Mouse (Mus musculus) cerebellum, postnatal 36 days (tissue): ENCODE results near the gene Slc11a1.
"Not testable (repeated sequence)": the region's sequence is repeated elsewhere in the genome, so short reads cannot be mapped to it uniquely, and the experiment has no call there.

Experiments
- DNase-seq, 2 experiments: peaks; one replicate each; pipeline ENCODE4 v3.0.0; 2021 to 2022; ENCODE audit warnings: mixed read lengths in 2 of 2

The Slc11a1 gene

GRCm38 (mm10) chr1:74388398-74388920 lies 13.5 kb downstream of the Slc11a1 start:
- no peak for DNase-seq

DNA sequence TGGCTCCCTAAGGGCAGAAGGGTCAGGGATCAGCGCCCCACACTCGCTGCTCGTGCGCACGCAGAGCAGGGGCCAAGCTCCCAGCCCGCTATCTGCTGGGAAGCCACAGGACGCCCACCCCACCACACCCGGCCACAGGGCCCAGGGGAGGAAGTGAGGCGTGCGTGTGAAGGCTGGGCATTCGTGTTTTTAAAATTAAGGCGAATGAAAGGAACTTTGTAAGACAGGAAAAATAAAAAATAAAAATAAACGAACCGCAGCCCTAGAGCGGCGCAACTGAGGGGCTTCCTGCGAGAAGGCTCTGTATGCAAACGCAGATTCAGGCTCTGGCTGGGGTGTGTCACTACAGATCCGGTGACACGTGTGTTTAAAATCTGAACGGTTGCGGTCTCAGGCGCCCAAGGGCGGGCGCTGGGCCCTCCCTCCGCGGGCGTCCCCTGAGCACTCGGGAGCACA lies 14.9 kb downstream of the Slc11a1 start:
- no peak for DNase-seq

DNA sequence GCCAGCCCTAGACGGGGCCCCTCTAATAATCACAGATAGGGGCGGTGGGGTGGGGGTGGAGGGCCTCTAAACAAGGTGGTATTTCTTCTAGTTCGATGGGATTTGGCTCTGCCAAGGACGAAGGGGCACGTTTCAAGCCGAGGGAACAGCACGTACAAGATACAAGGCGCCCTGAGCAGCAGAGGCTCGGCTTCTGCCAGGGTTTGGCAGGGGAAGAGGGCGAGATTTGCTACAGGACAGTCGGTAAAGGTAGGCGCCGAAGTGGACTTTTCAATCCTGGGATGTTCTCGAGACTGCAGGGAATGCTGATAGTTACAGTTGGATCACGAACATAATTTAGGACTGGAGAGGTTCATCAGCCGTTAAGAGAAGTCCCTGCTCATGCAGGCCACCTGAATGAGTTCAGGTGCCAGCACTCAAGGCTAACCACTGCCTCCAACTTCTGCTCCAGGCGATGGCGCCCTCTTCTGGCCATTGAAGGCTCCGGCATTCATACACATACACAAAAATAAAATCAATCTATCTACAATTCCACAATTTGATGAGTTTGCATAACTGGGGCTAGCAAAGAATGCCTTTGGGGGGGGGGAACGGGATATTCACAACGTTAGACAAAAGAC lies 15.4 kb downstream of the Slc11a1 start:
- DNase-seq: peak; percentile 57 to 63

DNA sequence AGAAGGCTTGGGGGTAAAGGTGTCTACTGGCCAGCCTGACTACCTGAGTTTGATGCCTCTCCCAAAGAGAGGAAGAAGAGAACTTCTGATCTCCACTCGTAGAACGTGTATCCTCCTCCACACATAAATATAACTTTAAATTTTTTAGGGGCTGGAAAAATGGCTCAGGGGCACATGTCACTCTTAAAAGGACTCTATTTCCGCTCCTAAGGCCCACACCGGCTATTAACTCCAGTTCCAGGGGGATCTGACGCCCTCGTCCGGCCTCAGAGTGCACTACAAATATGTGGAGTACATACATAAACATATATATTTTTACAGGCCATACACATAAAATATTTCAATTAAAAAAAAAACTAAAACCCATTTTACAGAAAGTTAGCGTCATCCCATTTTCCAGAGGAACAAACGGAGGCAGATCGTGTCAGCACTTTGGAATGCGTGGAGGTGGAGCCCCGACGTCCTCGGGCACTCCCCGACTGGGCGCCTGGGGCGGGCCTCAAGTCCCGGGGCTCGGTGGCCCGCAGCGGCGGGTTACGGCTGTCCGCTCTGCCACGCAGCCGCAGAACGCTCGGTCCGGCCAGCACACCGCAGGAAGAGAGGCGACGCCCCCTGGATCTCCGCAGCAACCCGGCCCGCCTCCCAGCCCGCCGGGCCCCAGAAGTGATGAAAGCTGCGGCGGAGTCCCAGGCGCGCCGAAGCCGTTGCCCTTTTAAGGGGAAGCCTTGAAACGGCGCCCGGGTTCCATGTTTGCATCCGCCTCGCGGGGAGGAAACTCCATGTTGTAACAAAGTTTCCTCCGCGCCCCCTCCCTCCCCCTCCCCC lies 16.1 kb downstream of the Slc11a1 start, which contains the start of gene Ctdsp1:
Gene Ctdsp1, plus strand, starts transcription at position 586 of the 825 bp plus-strand sequence.
- DNase-seq: peak; percentile 97 to 98

GRCm38 (mm10) chr1:74391844-74392441 lies 16.9 kb downstream of the Slc11a1 start:
- peak; percentile 55 to 64 for DNase-seq

DNA sequence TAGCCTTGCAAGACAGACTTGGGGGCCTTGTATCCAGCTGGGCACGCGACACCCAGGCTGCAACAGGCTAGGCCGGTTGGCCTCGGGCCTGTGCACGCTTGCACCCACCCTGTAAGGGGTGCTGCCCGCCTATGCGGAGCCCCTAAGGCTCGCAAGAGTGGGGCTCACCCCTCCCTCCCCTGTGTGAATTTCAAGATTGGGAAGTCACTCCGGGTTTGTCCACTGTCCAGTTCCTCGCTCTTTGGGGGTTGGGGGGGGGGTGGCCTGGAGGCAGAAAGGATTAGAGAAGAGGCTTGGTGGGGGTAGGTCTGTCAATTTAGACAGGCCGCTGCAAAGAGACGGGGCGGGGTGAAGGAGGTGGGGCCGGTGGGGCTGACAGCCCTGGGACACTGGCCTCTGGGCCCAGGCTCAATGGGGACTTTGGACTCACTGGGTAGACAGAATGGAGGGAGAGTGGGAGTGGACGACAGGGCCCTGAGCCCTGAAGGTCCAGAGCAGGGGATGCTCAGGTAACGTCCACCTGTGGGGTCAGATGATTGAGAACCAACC lies 17.5 kb downstream of the Slc11a1 start:
- DNase-seq: no peak

GRCm38 (mm10) chr1:74393010-74393409 lies 18.0 kb downstream of the Slc11a1 start:
- peak in 1 of 2 experiments; percentile 22 for DNase-seq

GRCm38 (mm10) chr1:74393697-74394096 lies 18.7 kb downstream of the Slc11a1 start:
- DNase-seq: no peak

- DNase-seq: no peak
These were observed 19.3 kb downstream of the Slc11a1 start for GRCm38 (mm10) chr1:74394311-74394710.

DNA sequence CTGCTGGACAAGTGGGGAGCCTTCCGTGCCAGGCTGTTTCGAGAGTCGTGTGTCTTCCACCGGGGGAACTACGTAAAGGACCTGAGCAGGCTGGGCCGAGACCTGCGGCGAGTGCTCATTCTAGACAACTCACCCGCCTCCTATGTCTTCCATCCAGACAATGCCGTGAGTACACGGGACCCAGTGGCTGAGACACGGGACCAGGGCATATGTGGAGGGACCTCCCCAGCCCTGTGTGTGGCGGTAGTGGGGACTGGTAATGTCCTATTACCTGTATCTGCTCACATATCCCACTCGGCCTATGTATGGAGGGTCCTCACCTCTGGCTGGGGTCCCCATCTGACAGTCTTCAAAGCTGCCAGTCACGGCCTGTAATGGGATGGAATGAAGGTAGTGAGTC lies 19.9 kb downstream of the Slc11a1 start:
- DNase-seq: no peak

DNA sequence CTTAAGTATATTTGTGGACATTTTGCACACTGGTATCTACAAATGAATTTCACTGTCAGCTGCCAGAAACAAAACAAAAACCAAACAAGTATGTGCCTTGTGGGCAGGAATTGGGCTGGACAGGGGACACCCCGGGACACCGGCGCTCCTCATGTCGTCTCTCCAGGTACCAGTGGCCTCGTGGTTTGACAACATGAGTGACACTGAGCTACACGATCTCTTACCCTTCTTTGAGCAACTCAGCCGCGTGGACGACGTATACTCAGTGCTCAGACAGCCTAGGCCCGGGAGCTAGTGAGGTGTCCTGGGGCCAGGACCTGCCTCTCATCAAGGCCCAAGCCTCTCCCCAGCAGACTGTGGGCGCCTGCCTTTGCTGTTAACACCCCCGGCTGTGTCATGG lies 20.3 kb downstream of the Slc11a1 start:
- DNase-seq: no peak

GRCm38 (mm10) chr1:74396456-74397222 lies 21.6 kb downstream of the Slc11a1 start:
- DNase-seq: not testable (repeated sequence)

- peak; percentile 93 to 97 for DNase-seq
These were observed 22.4 kb downstream of the Slc11a1 start for GRCm38 (mm10) chr1:74397268-74397918.

DNA sequence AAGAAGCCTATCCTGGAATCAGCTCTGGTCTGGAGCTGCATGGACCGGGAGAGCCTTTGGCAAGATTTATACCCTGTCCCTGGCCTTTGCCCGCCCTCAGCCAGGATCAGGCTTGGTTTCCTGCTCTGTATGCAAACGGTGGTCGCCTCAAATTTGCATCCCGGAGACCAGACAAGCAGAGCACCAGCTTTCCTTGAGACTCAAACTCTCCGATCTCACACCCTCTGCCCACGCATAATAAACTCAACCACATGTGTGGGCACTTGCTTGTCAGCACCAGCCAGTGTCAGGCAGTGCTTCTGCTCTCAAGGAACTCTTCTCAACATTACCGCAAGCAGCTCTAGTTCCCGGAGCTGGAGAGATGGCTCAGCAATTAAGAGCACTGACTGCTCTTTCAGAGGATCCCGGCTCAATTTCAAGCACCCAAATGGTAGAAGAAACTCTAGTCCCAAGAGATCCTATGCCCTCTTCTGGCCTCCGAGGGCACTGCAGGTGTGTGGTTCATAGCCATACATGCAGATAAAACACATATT lies 23.0 kb downstream of the Slc11a1 start:
- DNase-seq: peak; percentile 75 to 78

GRCm38 (mm10) chr1:74400531-74400930 lies 25.5 kb downstream of the Slc11a1 start:
- DNase-seq: no peak

DNA sequence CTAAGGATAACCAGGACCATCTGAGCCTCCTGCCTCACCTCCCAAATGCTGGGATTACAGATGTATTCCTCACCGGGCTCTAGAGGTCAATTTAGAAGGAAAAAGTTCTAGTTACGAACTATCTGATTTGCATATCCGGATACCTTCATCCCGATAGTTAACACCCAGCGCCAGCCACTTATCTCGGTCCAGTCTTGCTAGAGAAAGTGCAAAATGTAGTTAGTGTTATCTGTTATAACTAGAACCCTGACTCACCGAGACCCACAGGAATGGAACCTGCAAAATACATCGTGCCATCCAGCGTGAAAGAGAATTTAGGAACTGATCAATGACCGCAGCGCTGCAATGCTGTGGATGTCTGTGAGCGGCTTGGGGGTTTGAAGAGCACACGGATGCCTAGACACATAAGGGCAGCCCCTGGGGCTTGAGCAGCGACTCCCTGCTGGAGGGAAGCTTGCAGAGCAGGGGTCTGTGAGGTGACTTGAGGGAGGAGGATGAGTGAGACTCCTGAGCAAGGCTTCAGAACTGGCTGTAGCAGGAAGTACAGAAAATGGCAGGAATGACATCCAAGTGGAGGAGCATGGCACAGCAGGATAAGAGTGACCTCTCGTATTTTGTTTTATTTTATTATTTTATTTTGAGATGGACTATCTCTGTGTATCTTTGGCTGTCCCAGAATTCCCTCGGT lies 26.2 kb downstream of the Slc11a1 start:
- DNase-seq: no peak

GRCm38 (mm10) chr1:74404206-74404605 lies 29.2 kb downstream of the Slc11a1 start:
- no peak for DNase-seq

DNA sequence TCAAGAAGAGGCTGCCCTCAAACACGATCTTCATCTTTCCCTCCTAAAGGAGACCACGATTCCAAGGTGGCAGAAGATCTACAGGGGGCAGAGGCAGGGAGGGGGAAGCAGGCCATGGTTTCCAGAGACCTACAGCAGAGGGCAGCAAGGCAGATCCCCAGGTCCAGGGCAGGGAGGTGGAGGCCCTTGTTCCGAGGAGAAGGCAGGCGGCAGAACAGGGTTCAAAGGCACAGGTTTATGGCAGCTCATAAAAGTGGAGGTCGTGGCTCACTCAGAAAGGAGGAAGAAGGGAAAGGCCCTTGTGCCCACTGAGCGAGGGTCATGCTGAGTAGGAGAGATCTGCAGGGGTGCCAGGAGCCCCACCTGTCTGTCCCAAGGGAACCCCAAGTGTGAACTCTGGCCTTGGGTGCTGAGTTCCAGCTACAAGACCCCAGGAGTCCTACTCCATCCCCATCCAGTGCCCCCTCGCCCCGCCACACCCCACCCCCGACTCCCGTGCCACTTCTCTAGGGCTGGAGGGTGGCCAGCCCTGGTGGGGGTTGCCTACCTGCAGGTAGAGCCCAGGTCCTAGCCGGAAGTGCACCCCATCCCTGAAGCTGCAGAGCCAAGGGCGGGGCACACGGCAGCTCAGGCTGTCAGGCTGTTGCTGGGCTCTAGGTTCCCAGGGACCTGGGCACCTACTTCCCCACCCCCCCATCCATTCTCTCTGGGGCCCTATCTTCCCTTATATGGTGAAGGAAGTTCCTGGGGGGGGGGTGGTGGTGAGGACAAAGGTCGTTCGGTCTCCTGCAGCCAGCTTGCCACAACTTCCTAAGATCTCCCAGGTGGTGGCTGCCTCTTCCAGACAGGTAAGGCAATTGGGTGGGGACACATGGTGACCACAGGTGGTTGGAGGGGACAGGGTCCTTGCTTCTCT lies 33.9 kb downstream of the Slc11a1 start, which contains the start of gene Vil1:
Gene Vil1, plus strand, starts transcription at position 788 of the 916 bp plus-strand sequence.
- DNase-seq: no peak

DNA sequence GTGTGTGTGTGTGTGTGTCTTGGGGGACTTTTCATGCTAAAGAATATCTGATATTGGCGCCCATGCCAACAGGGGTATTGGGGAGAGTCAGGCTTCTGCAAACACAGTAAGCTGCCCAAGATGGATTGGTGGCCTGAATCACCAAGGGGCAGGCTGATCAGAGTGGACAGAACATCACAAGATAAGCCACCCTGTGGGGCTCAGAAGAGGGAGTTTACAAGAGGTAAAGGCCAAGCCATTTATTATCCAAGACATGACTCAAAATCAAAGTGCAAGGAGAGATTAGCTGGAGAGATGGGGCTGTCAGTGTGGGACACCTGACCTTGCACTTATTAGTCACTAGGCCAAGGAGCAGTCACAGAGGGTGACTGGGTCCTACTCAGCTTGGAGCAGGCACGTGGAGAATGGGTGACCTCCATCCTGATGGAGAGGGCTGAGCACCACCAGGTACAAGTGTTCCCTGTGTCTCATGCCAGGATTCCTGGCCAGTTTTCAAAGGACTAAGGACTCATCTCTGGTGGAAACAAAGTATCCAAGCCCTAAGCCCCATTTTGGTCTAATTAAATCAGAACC lies 36.8 kb downstream of the Slc11a1 start:
- no peak for DNase-seq
